Mouse (Mus musculus): ENCODE measurements at regions not wholly inside any gene's neighbourhood (a gene's known extent, or its start where the extent isn't known, plus 50 kb on each side); places are given as distances from the start of the nearest gene placed in this dataset.
A peak's percentile ranks its signal among the peaks of the same experiment; 100 is the strongest.

GRCm38 (mm10) chr3:27815201-27815695, 80.9 kb downstream of the Tmem212 start:
- Histone ChIP-seq H3K9me3 (ENCODE audit: low read length) (no peaks in the 10 kb centered on the region), H3K36me3 (ENCODE audit: insufficient read depth) (no peaks in the 10 kb centered on the region), H3K4me3 (ENCODE audit: low read depth, low read length) (no peak overlapping the region), H3K27me3 (ENCODE audit: insufficient read depth, low read length) (no peaks in the 10 kb centered on the region), H3K27ac (ENCODE audit: low read depth, low read length) (no peak overlapping the region), H3K4me2 (ENCODE audit: low read depth) (no peak overlapping the region), H3K4me1 (ENCODE audit: insufficient read depth) (no peaks in the 10 kb centered on the region), H3K9ac (no peak overlapping the region)
- WGBS = 90% methylated on average over 6 of the region's 6 CpGs
- TF ChIP-seq CTCF (IDR thresholded peaks at IDR 0.05; ENCODE audit: low read depth) = no peak
- no peak for ATAC-seq
- DNase-seq = no peak

- no peak overlapping the region for H3K9ac ChIP-seq
- no peak overlapping the region for H3K27ac ChIP-seq (ENCODE audit: low read depth, low read length)
- H3K4me1 ChIP-seq (ENCODE audit: insufficient read depth) = no peaks in the 10 kb centered on the region
- no peak overlapping the region for H3K4me3 ChIP-seq (ENCODE audit: low read depth, low read length)
- H3K9me3 ChIP-seq (ENCODE audit: low read length) = no peaks in the 10 kb centered on the region
- H3K27me3 ChIP-seq (ENCODE audit: insufficient read depth, low read length) = no peaks in the 10 kb centered on the region
- ATAC-seq = no peak
- WGBS = 72% methylated on average over 5 of the region's 5 CpGs
- no peak overlapping the region for H3K4me2 ChIP-seq (ENCODE audit: low read depth)
- TF ChIP-seq CTCF (IDR thresholded peaks at IDR 0.05; ENCODE audit: low read depth) = no peak
- no peaks in the 10 kb centered on the region for H3K36me3 ChIP-seq (ENCODE audit: insufficient read depth)
- no peak for DNase-seq
These were observed 91.9 kb downstream of the Tmem212 start for GRCm38 (mm10) chr3:27804271-27804670.

DNA sequence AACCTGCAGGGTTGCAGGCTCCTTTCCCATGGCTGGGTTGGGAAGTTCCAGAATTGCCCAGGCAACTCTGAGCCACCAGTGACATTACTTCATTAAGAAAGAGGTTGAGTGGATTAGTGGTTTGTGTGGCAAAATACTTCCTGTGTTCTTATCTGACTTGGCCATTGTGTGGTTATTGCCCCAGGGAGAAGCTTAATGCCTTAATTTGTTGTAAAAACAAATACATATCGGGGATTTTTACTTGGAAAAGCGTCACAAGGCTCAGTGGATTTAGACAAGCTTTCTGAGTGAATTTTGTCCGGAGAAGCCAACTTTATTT, 80.5 kb upstream of the Fndc3b start:
- no peak overlapping the region for H3K4me3 ChIP-seq (ENCODE audit: low read depth, low read length)
- no peak overlapping the region for H3K9ac ChIP-seq
- H3K27me3 ChIP-seq (ENCODE audit: insufficient read depth, low read length) = no peaks in the 10 kb centered on the region
- no peaks in the 10 kb centered on the region for H3K9me3 ChIP-seq (ENCODE audit: low read length)
- no peaks in the 10 kb centered on the region for H3K36me3 ChIP-seq (ENCODE audit: insufficient read depth)
- no peaks in the 10 kb centered on the region for H3K4me1 ChIP-seq (ENCODE audit: insufficient read depth)
- 56% methylated on average over 3 of the region's 3 CpGs for WGBS
- no peak for TF ChIP-seq CTCF (IDR thresholded peaks at IDR 0.05; ENCODE audit: low read depth)
- H3K4me2 ChIP-seq (ENCODE audit: low read depth) = no peak overlapping the region
- DNase-seq (no peak), ATAC-seq (no peak)
- no peak overlapping the region for H3K27ac ChIP-seq (ENCODE audit: low read depth, low read length)

GRCm38 (mm10) chr3:27790932-27791632, 80.0 kb upstream of the Fndc3b start:
- ATAC-seq (no peak), DNase-seq (no peak)
- 90% methylated on average over 13 of the region's 13 CpGs for WGBS
- Histone ChIP-seq H3K4me1 (ENCODE audit: insufficient read depth) (no peaks in the 10 kb centered on the region), H3K4me2 (ENCODE audit: low read depth) (no peak overlapping the region), H3K4me3 (ENCODE audit: low read depth, low read length) (no peak overlapping the region), H3K27me3 (ENCODE audit: insufficient read depth, low read length) (no peaks in the 10 kb centered on the region), H3K27ac (ENCODE audit: low read depth, low read length) (no peak overlapping the region), H3K9me3 (ENCODE audit: low read length) (no peaks in the 10 kb centered on the region), H3K9ac (no peak overlapping the region), H3K36me3 (ENCODE audit: insufficient read depth) (no peaks in the 10 kb centered on the region)
- no peak for TF ChIP-seq CTCF (IDR thresholded peaks at IDR 0.05; ENCODE audit: low read depth)

- no peaks in the 10 kb centered on the region for H3K27me3 ChIP-seq (ENCODE audit: insufficient read depth, low read length)
- H3K27ac ChIP-seq (ENCODE audit: low read depth, low read length) = no peak overlapping the region
- 38% methylated on average over 2 of the region's 2 CpGs for WGBS
- no peak for TF ChIP-seq CTCF (IDR thresholded peaks at IDR 0.05; ENCODE audit: low read depth)
- H3K4me2 ChIP-seq (ENCODE audit: low read depth) = no peak overlapping the region
- H3K4me3 ChIP-seq (ENCODE audit: low read depth, low read length) = no peak overlapping the region
- H3K36me3 ChIP-seq (ENCODE audit: insufficient read depth) = no peaks in the 10 kb centered on the region
- peaks cover 14% of the 10 kb centered on the region for H3K4me1 ChIP-seq (ENCODE audit: insufficient read depth)
- ATAC-seq = peak; percentile 53; the same call in 1 of the 2 replicates
- no peaks in the 10 kb centered on the region for H3K9me3 ChIP-seq (ENCODE audit: low read length)
- H3K9ac ChIP-seq = no peak overlapping the region
- peak; percentile 22 for DNase-seq
These were observed 72.8 kb upstream of the Fndc3b start for GRCm38 (mm10) chr3:27783926-27784325.

GRCm38 (mm10) chr3:27783476-27783875, 72.4 kb upstream of the Fndc3b start:
- WGBS = 18% methylated on average over 4 of the region's 4 CpGs
- Histone ChIP-seq H3K4me3 (ENCODE audit: low read depth, low read length) (no peak overlapping the region), H3K9ac (no peak overlapping the region), H3K27me3 (ENCODE audit: insufficient read depth, low read length) (no peaks in the 10 kb centered on the region), H3K27ac (ENCODE audit: low read depth, low read length) (no peak overlapping the region), H3K9me3 (ENCODE audit: low read length) (no peaks in the 10 kb centered on the region), H3K4me1 (ENCODE audit: insufficient read depth) (peaks cover 14% of the 10 kb centered on the region), H3K4me2 (ENCODE audit: low read depth) (no peak overlapping the region), H3K36me3 (ENCODE audit: insufficient read depth) (no peaks in the 10 kb centered on the region)
- no peak for DNase-seq
- no peak for TF ChIP-seq CTCF (IDR thresholded peaks at IDR 0.05; ENCODE audit: low read depth)
- no peak for ATAC-seq

DNA sequence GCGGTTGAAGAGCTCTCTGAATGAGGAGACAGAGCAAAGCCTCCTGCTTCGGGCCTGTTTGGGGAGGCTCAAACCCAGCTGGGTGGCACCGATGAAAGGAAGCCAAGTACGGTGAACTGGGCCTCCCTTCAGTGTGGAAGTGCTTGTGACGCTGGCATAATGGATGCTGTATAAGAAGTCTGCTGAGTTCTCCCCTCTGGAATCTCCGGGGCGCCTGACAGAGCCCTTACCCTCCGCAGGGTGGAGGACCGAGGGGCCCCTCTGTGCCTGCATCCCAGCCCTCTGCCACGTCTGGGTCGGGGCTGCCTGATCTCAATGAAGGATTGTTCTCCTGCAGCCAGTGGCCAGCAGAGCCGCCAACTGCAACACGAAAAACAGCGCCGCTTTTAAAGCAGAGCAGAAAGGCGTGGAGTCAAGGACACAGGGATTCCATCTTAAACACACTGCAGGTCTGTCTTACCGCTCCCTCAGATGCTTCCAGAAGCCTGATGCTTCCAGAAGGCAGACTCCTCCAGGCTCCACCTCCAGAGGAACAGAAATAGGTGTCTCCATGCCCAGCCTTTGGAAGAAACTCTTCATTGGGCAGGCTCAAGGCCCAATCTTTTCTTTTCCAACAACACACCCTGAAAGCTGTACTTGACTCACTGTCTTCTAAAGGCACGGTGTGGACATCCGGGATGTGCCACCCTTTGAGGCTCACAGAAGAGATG, 71.1 kb upstream of the Fndc3b start:
- WGBS = 17% methylated on average over 19 of the region's 19 CpGs
- H3K4me2 ChIP-seq (ENCODE audit: low read depth) = peak overlapping the region; percentile 33
- no peak for TF ChIP-seq CTCF (IDR thresholded peaks at IDR 0.05; ENCODE audit: low read depth)
- no peaks in the 10 kb centered on the region for H3K36me3 ChIP-seq (ENCODE audit: insufficient read depth)
- H3K9ac ChIP-seq = no peak overlapping the region
- peak; percentile 76 for ATAC-seq
- no peaks in the 10 kb centered on the region for H3K9me3 ChIP-seq (ENCODE audit: low read length)
- no peak overlapping the region for H3K4me3 ChIP-seq (ENCODE audit: low read depth, low read length)
- peak; percentile 44 for DNase-seq
- peaks cover 14% of the 10 kb centered on the region for H3K4me1 ChIP-seq (ENCODE audit: insufficient read depth)
- H3K27me3 ChIP-seq (ENCODE audit: insufficient read depth, low read length) = no peaks in the 10 kb centered on the region
- no peak overlapping the region; the same call in 1 of the 2 replicates for H3K27ac ChIP-seq (ENCODE audit: low read depth, low read length)
